Mouse (Mus musculus): ENCODE measurements around the gene Cd72. TPM values are rescaled to one million over a fixed set of nuclear protein-coding genes. Genes with fewer than 3 reads are reported as not detected.

The Cd72 gene
- polyA plus RNA-seq, 1 experiment from 2014 or later, result 3.4 TPM

GRCm38 (mm10) chr4:43481894-43482456 is 27.5 kb upstream of the Cd72 start:
- Histone ChIP-seq H3K4me2 (no peak overlapping the region), H3K36me3 (ENCODE audit: control insufficient read depth, insufficient read depth, low read length) (no peaks in the 10 kb centered on the region), H3K9me3 (ENCODE audit: control insufficient read depth, low read length) (no peaks in the 10 kb centered on the region), H3K4me3 (ENCODE audit: low read depth, low read length) (no peak overlapping the region), H3K4me1 (ENCODE audit: control insufficient read depth, insufficient read depth, low read length) (no peaks in the 10 kb centered on the region), H3K9ac (ENCODE audit: low read length) (no peak overlapping the region), H3K27ac (ENCODE audit: low read depth, low read length) (no peak overlapping the region), H3K27me3 (ENCODE audit: control insufficient read depth, insufficient read depth, low read length) (no peaks in the 10 kb centered on the region)
- 77% methylated on average over 7 of the region's 7 CpGs for WGBS
- ATAC-seq (ENCODE audit: low FRiP score) (no peak), DNase-seq (ENCODE audit: low spot score, missing footprints) (no peak)

GRCm38 (mm10) chr4:43480985-43481384 is 26.6 kb upstream of the Cd72 start:
- 87% methylated on average over 5 of the region's 5 CpGs for WGBS
- H3K9ac ChIP-seq (ENCODE audit: low read length), result no peak overlapping the region
- no peak overlapping the region for H3K27ac ChIP-seq (ENCODE audit: low read depth, low read length)
- no peaks in the 10 kb centered on the region for H3K36me3 ChIP-seq (ENCODE audit: control insufficient read depth, insufficient read depth, low read length)
- no peaks in the 10 kb centered on the region for H3K9me3 ChIP-seq (ENCODE audit: control insufficient read depth, low read length)
- H3K4me3 ChIP-seq (ENCODE audit: low read depth, low read length), result no peak overlapping the region
- no peak overlapping the region for H3K4me2 ChIP-seq
- no peak for DNase-seq (ENCODE audit: low spot score, missing footprints)
- H3K4me1 ChIP-seq (ENCODE audit: control insufficient read depth, insufficient read depth, low read length), result no peaks in the 10 kb centered on the region
- ATAC-seq (ENCODE audit: low FRiP score), result no peak
- H3K27me3 ChIP-seq (ENCODE audit: control insufficient read depth, insufficient read depth, low read length), result no peaks in the 10 kb centered on the region

GRCm38 (mm10) chr4:43478906-43479832 is 24.7 kb upstream of the Cd72 start:
- H3K4me1 ChIP-seq (ENCODE audit: control insufficient read depth, insufficient read depth, low read length), result no peaks in the 10 kb centered on the region
- no peak overlapping the region for H3K27ac ChIP-seq (ENCODE audit: low read depth, low read length)
- 48% methylated on average over 24 of the region's 24 CpGs for WGBS
- H3K36me3 ChIP-seq (ENCODE audit: control insufficient read depth, insufficient read depth, low read length), result no peaks in the 10 kb centered on the region
- no peak overlapping the region for H3K4me3 ChIP-seq (ENCODE audit: low read depth, low read length)
- no peaks in the 10 kb centered on the region for H3K9me3 ChIP-seq (ENCODE audit: control insufficient read depth, low read length)
- ATAC-seq (ENCODE audit: low FRiP score) (no peak), DNase-seq (ENCODE audit: low spot score, missing footprints) (peak; percentile 93)
- no peak overlapping the region for H3K9ac ChIP-seq (ENCODE audit: low read length)
- H3K27me3 ChIP-seq (ENCODE audit: control insufficient read depth, insufficient read depth, low read length), result no peaks in the 10 kb centered on the region
- no peak overlapping the region for H3K4me2 ChIP-seq

GRCm38 (mm10) chr4:43478534-43478858 is 24.1 kb upstream of the Cd72 start:
- Histone ChIP-seq H3K4me2 (peak overlapping the region; percentile 33), H3K9ac (ENCODE audit: low read length) (peak overlapping the region; percentile 9; the same call in 1 of the 2 replicates), H3K9me3 (ENCODE audit: control insufficient read depth, low read length) (no peaks in the 10 kb centered on the region), H3K4me3 (ENCODE audit: low read depth, low read length) (peak overlapping the region; percentile 21), H3K4me1 (ENCODE audit: control insufficient read depth, insufficient read depth, low read length) (no peaks in the 10 kb centered on the region), H3K27ac (ENCODE audit: low read depth, low read length) (no peak overlapping the region), H3K36me3 (ENCODE audit: control insufficient read depth, insufficient read depth, low read length) (no peaks in the 10 kb centered on the region), H3K27me3 (ENCODE audit: control insufficient read depth, insufficient read depth, low read length) (no peaks in the 10 kb centered on the region)
- WGBS, result 58% methylated on average over 8 of the region's 8 CpGs
- DNase-seq (ENCODE audit: low spot score, missing footprints), result no peak
- ATAC-seq (ENCODE audit: low FRiP score), result no peak

GRCm38 (mm10) chr4:43477857-43478533 is 23.6 kb upstream of the Cd72 start:
- 13% methylated on average over 11 of the region's 11 CpGs for WGBS

GRCm38 (mm10) chr4:43476604-43477003 is 22.2 kb upstream of the Cd72 start:
- ATAC-seq (ENCODE audit: low FRiP score), result no peak
- no peak for DNase-seq (ENCODE audit: low spot score, missing footprints)
- no peaks in the 10 kb centered on the region for H3K27me3 ChIP-seq (ENCODE audit: control insufficient read depth, insufficient read depth, low read length)
- no peak overlapping the region for H3K4me3 ChIP-seq (ENCODE audit: low read depth, low read length)
- H3K9me3 ChIP-seq (ENCODE audit: control insufficient read depth, low read length), result no peaks in the 10 kb centered on the region
- no peak overlapping the region for H3K27ac ChIP-seq (ENCODE audit: low read depth, low read length)
- H3K9ac ChIP-seq (ENCODE audit: low read length), result no peak overlapping the region
- H3K4me2 ChIP-seq, result no peak overlapping the region
- WGBS, result 80% methylated on average over 6 of the region's 6 CpGs
- H3K36me3 ChIP-seq (ENCODE audit: control insufficient read depth, insufficient read depth, low read length), result no peaks in the 10 kb centered on the region
- H3K4me1 ChIP-seq (ENCODE audit: control insufficient read depth, insufficient read depth, low read length), result no peaks in the 10 kb centered on the region

More at GRCm38 (mm10) chr4:43477857-43478533, 23.6 kb upstream of the Cd72 start:
- Histone ChIP-seq H3K4me3 (ENCODE audit: low read depth, low read length) (peak overlapping the region; percentile 21), H3K36me3 (ENCODE audit: control insufficient read depth, insufficient read depth, low read length) (no peaks in the 10 kb centered on the region), H3K27me3 (ENCODE audit: control insufficient read depth, insufficient read depth, low read length) (no peaks in the 10 kb centered on the region), H3K4me1 (ENCODE audit: control insufficient read depth, insufficient read depth, low read length) (no peaks in the 10 kb centered on the region), H3K9me3 (ENCODE audit: control insufficient read depth, low read length) (no peaks in the 10 kb centered on the region), H3K27ac (ENCODE audit: low read depth, low read length) (no peak overlapping the region), H3K4me2 (peak overlapping the region; percentile 33), H3K9ac (ENCODE audit: low read length) (peak overlapping the region; percentile 9; the same call in 1 of the 2 replicates)
- peak; percentile 96 for DNase-seq (ENCODE audit: low spot score, missing footprints)
- peak; percentile 96 for ATAC-seq (ENCODE audit: low FRiP score)

- no peaks in the 10 kb centered on the region for H3K4me1 ChIP-seq (ENCODE audit: control insufficient read depth, insufficient read depth, low read length)
- no peak overlapping the region for H3K4me2 ChIP-seq
- H3K4me3 ChIP-seq (ENCODE audit: low read depth, low read length), result no peak overlapping the region
- WGBS, result 90% methylated on average over 1 of the region's 1 CpGs
- H3K36me3 ChIP-seq (ENCODE audit: control insufficient read depth, insufficient read depth, low read length), result no peaks in the 10 kb centered on the region
- ATAC-seq (ENCODE audit: low FRiP score) (no peak), DNase-seq (ENCODE audit: low spot score, missing footprints) (no peak)
- H3K27me3 ChIP-seq (ENCODE audit: control insufficient read depth, insufficient read depth, low read length), result no peaks in the 10 kb centered on the region
- no peak overlapping the region for H3K27ac ChIP-seq (ENCODE audit: low read depth, low read length)
- no peaks in the 10 kb centered on the region for H3K9me3 ChIP-seq (ENCODE audit: control insufficient read depth, low read length)
- H3K9ac ChIP-seq (ENCODE audit: low read length), result no peak overlapping the region
These were observed 19.2 kb upstream of the Cd72 start for GRCm38 (mm10) chr4:43473636-43474035.

- no peak for DNase-seq (ENCODE audit: low spot score, missing footprints)
- Histone ChIP-seq H3K36me3 (ENCODE audit: control insufficient read depth, insufficient read depth, low read length) (no peaks in the 10 kb centered on the region), H3K27me3 (ENCODE audit: control insufficient read depth, insufficient read depth, low read length) (no peaks in the 10 kb centered on the region), H3K4me3 (ENCODE audit: low read depth, low read length) (no peak overlapping the region), H3K4me1 (ENCODE audit: control insufficient read depth, insufficient read depth, low read length) (no peaks in the 10 kb centered on the region), H3K9me3 (ENCODE audit: control insufficient read depth, low read length) (no peaks in the 10 kb centered on the region), H3K4me2 (no peak overlapping the region), H3K9ac (ENCODE audit: low read length) (no peak overlapping the region), H3K27ac (ENCODE audit: low read depth, low read length) (no peak overlapping the region)
- no peak for ATAC-seq (ENCODE audit: low FRiP score)
- 93% methylated on average over 10 of the region's 10 CpGs for WGBS
These were observed 15.9 kb upstream of the Cd72 start for GRCm38 (mm10) chr4:43470301-43470700.

GRCm38 (mm10) chr4:43466872-43467271 is 12.4 kb upstream of the Cd72 start:
- Histone ChIP-seq H3K4me2 (no peak overlapping the region), H3K27me3 (ENCODE audit: control insufficient read depth, insufficient read depth, low read length) (no peaks in the 10 kb centered on the region), H3K9ac (ENCODE audit: low read length) (no peak overlapping the region), H3K27ac (ENCODE audit: low read depth, low read length) (no peak overlapping the region), H3K36me3 (ENCODE audit: control insufficient read depth, insufficient read depth, low read length) (no peaks in the 10 kb centered on the region), H3K4me1 (ENCODE audit: control insufficient read depth, insufficient read depth, low read length) (no peaks in the 10 kb centered on the region), H3K4me3 (ENCODE audit: low read depth, low read length) (no peak overlapping the region), H3K9me3 (ENCODE audit: control insufficient read depth, low read length) (no peaks in the 10 kb centered on the region)
- DNase-seq (ENCODE audit: low spot score, missing footprints) (no peak), ATAC-seq (ENCODE audit: low FRiP score) (no peak)
- WGBS, result 92% methylated on average over 7 of the region's 7 CpGs

Data from midbrain, embryonic 11.5 days (tissue).